Mouse (Mus musculus) stomach, postnatal 0 days (tissue): ENCODE results near the gene Dpysl5.

Experiments
- CTCF ChIP-seq: IDR thresholded peaks from 2 replicates; pipeline ENCODE4 v1.5.1; 2016; ENCODE audit warnings: antibody characterized with exemption, low read depth, mild to moderate bottlenecking, moderate library complexity
- EP300 ChIP-seq: optimal IDR thresholded peaks from 2 replicates; pipeline ENCODE3; 2016; ENCODE audit warnings: antibody characterized with exemption

DNA sequence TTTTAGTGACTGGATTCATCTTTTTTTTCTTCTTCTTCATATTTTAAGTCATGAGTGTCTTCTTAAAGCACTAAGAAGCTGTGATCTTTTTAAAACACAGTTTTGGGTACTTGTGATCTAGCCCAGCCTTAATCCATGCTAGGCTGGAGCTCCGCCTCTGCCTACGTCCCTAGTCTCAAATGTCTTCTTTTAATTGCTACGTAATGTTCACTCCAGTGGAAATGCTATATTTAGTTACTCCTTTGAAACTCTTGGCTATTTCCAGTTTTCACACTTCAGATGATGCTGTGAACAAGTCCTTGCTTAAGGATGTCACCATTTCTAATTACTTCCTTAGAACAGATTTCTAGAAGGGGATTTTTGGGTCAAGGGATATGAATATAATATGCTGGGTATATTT lies 78.7 kb downstream of the Dpysl5 start:
- TF ChIP-seq EP300 (no peak), CTCF (no peak)
